ENCODE assay signal across 8 mouse cellular contexts in the genomic region with DNA sequence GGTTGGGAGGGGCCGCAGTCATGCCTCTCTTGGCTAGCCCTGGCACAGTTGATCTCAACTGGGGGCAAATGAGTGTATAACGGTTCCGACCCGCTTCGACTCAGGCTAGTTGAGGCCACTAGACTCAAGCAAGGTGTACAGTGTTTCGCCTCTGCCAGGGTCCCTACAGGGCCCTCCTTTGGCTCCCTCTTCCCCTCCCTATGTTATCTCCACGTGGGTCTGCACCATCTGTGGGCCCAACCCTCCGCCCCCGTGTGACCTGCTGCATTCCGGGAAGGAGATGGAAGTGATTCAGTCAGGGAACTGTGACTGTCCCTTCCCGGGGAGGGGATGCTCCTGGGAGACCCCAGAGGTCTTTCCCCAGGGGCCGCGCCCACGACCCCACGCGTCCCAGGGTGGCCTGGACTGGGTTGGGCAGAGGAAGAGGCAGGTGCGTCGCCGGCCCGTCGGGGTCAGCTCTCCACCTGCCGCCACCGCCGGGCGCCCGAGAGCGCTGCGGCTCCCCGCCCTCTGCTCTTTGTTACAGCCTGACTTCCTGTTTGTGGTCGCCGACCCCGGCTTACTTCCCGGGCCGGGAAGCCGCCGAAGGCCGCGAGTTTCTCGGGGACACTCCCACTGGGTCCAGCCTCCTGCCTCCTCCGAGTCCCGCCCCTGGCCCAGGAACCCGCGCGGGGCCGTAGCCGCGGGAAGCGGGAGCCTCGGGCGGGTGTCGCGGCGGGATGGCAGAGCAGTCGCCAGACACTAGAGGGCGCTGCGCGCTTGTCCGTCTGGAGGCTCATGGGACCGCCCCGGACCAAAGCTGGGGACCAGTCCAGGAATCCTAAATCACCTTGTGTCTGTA. TPM values are rescaled to one million over a fixed set of nuclear protein-coding genes. Genes with fewer than 3 reads are reported as not detected.
DNase-seq lines count a peak whose midpoint lies in the region; ATAC-seq lines count a peak whose summit lies in the region.

No protein-coding gene starts in this region.

- peak overlapping the region; percentile 52 for H3K4me3 ChIP-seq in intestine, embryonic 15.5 days (replicated peaks)

- H3K9ac ChIP-seq in intestine, embryonic 15.5 days = peak overlapping the region; percentile 59

- DNase-seq in adipocyte (ENCODE audit: low spot score) = peak; percentile 84
- DNase-seq in embryo, embryonic 10.5 days (ENCODE audit: low spot score) = peak; percentile 89
- DNase-seq in gastrocnemius, postnatal 25 days = peak; percentile 88
- DNase-seq in left cerebral cortex, postnatal 25 days (ENCODE audit: low spot score in 2 of 2) = peak; percentile 73 to 81
- DNase-seq in mesoderm, embryonic 11.5 days (ENCODE audit: low read depth, low spot score) = peak; percentile 79
- peak; percentile 81 for DNase-seq in right cerebral cortex, postnatal 25 days
- DNase-seq in urinary bladder, postnatal 36 days (ENCODE audit: low spot score in 2 of 2) = peak; percentile 82 to 90

- peaks cover 6% of the 10 kb centered on the region; the same call in 1 of the 2 replicates for H3K4me1 ChIP-seq in intestine, embryonic 15.5 days (replicated peaks)

- ATAC-seq in intestine, embryonic 15.5 days = peak; percentile 92

- peak overlapping the region; percentile 90 for H3K4me2 ChIP-seq in intestine, embryonic 15.5 days (replicated peaks)

- H3K36me3 ChIP-seq in intestine, embryonic 15.5 days = no peaks in the 10 kb centered on the region

- intact Hi-C loops in left cerebral cortex, postnatal 25 days (cut with DNase I) = loop anchor here (2.0 kb wide), 1 partner anchor 77 kb away; no protein-coding TSS in a partner anchor

- no peaks in the 10 kb centered on the region for H3K27me3 ChIP-seq in intestine, embryonic 15.5 days (replicated peaks)

- WGBS in intestine, embryonic 15.5 days = 8% methylated on average over 60 of the region's 60 CpGs

- peak overlapping the region; percentile 77 for H3K27ac ChIP-seq in intestine, embryonic 15.5 days

- no peaks in the 10 kb centered on the region for H3K9me3 ChIP-seq in intestine, embryonic 15.5 days

RNA-seq across cellular contexts. Expression of a gene that starts 12.1 kb away (rescaled TPM):
- total RNA-seq in gastrocnemius, postnatal 25 days (2021) = 1 to 10 TPM; 3.2 to 4.5 TPM
- polyA plus RNA-seq in intestine, embryonic 15.5 days (2015; fragmentation: Nextera tagmentation; extraction: Ambion mirVana) = 8.3 and 8.4 TPM in 2 replicates
- 1 to 10 TPM; 2.3 to 4.0 TPM for total RNA-seq in left cerebral cortex, postnatal 25 days (2021)

RNA-seq across cellular contexts. Expression of a gene that starts 13.4 kb away (rescaled TPM):
- 10 to 100 TPM; 14.2 to 69.5 TPM for total RNA-seq in gastrocnemius, postnatal 25 days (2021)
- 2.3 and 2.7 TPM in 2 replicates for polyA plus RNA-seq in intestine, embryonic 15.5 days (2015; fragmentation: Nextera tagmentation; extraction: Ambion mirVana)
- total RNA-seq in left cerebral cortex, postnatal 25 days (2021) = 1 to 10 TPM; 9.6 to 9.8 TPM

RNA-seq across cellular contexts. Expression of a gene that starts 49.1 kb away (rescaled TPM):
- total RNA-seq in gastrocnemius, postnatal 25 days (2021) = 1 to 10 TPM; 7.8 to 8.1 TPM
- polyA plus RNA-seq in intestine, embryonic 15.5 days (2015; fragmentation: Nextera tagmentation; extraction: Ambion mirVana) = 20.9 and 22.5 TPM in 2 replicates
- 10 to 100 TPM; 48.4 to 48.9 TPM for total RNA-seq in left cerebral cortex, postnatal 25 days (2021)

Comparison
In these comparisons a context has a peak if more than half of its experiments do, and no peak if none do; other contexts are left out.
1. Peak in every context shown above with its lines: DNase-seq, ATAC-seq, H3K4me3 ChIP-seq and H3K27ac ChIP-seq.
2. RNA of a gene that starts 49.1 kb away (total RNA-seq): 48.4 to 48.9 TPM in left cerebral cortex, postnatal 25 days; 7.8 to 8.1 TPM in gastrocnemius, postnatal 25 days; every median in the first group is over 4 times any median in the second.